Mouse (Mus musculus): ENCODE results near the gene Cds1. TPM values are rescaled to one million over a fixed set of nuclear protein-coding genes. Genes with fewer than 3 reads are reported as not detected.

The Cds1 gene
- polyA plus RNA-seq, 2 experiments, result 0.23 to 0.29 TPM

DNA sequence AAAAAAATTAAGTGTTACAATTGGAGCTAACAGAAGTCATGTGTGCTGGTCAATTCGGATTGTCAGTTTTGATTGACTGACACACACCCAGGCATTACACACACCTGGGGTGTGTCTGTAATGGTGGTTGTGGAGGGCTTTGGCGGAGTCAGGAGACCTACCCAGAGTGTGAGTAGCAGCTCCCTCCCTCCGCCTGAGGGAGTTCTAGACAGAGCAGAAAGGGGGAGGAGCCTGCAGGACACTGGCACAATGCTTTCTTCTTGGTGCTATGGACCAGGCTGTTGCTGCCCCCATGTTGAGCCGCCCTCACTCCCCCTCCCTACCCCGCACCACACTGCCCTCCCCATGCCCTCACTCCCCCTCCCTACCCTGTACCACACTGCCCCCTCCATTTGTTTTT, 25.6 kb downstream of the Cds1 start:
- Histone ChIP-seq H3K4me3 (ENCODE audit: insufficient read depth in 1 of 2, low read depth in 2 of 2, low read length in 2 of 2) (no peak overlapping the region), H3K4me1 (replicated peaks; ENCODE audit: control insufficient read depth in 2 of 2, insufficient read depth in 2 of 2, low read length in 1 of 2) (no peaks in the 10 kb centered on the region), H3K4me2 (ENCODE audit: low read depth) (no peak overlapping the region), H3K9me3 (ENCODE audit: control insufficient read depth, low read length) (no peaks in the 10 kb centered on the region), H3K27me3 (ENCODE audit: control insufficient read depth, insufficient read depth, low read length) (no peaks in the 10 kb centered on the region), H3K27ac (no peak overlapping the region), H3K9ac (replicated peaks) (no peak overlapping the region), H3K36me3 (replicated peaks; ENCODE audit: control insufficient read depth, insufficient read depth, low read depth) (no peaks in the 10 kb centered on the region)
- WGBS (ENCODE audit: insufficient replicate concordance), result 70% methylated on average over 5 of the region's 5 CpGs
- ATAC-seq (ENCODE audit: insufficient read depth) (no peak), DNase-seq (ENCODE audit: low read depth in 3 of 3, low spot score in 3 of 3) (no peak)
- no peak for TF ChIP-seq EP300 (IDR thresholded peaks at IDR 0.05; ENCODE audit: low read depth)
- TF ChIP-seq CTCF (IDR thresholded peaks at IDR 0.05; ENCODE audit: low read depth), result no peak

- no peak for ATAC-seq (ENCODE audit: insufficient read depth)
- H3K4me3 ChIP-seq (ENCODE audit: insufficient read depth in 1 of 2, low read depth in 2 of 2, low read length in 2 of 2), result no peak overlapping the region
- no peak overlapping the region for H3K27ac ChIP-seq
- no peaks in the 10 kb centered on the region for H3K9me3 ChIP-seq (ENCODE audit: control insufficient read depth, low read length)
- no peak overlapping the region for H3K4me2 ChIP-seq (ENCODE audit: low read depth)
- TF ChIP-seq CTCF (IDR thresholded peaks at IDR 0.05; ENCODE audit: low read depth) (no peak), EP300 (IDR thresholded peaks at IDR 0.05; ENCODE audit: low read depth) (no peak)
- no peaks in the 10 kb centered on the region for H3K27me3 ChIP-seq (ENCODE audit: control insufficient read depth, insufficient read depth, low read length)
- no peaks in the 10 kb centered on the region for H3K4me1 ChIP-seq (replicated peaks; ENCODE audit: control insufficient read depth in 2 of 2, insufficient read depth in 2 of 2, low read length in 1 of 2)
- DNase-seq (ENCODE audit: low read depth in 3 of 3, low spot score in 3 of 3), result no peak
- H3K9ac ChIP-seq (replicated peaks), result no peak overlapping the region
- WGBS (ENCODE audit: insufficient replicate concordance), result 32% methylated on average over 4 of the region's 4 CpGs
- H3K36me3 ChIP-seq (replicated peaks; ENCODE audit: control insufficient read depth, insufficient read depth, low read depth), result no peaks in the 10 kb centered on the region
These were observed 27.7 kb downstream of the Cds1 start for GRCm38 (mm10) chr5:101792665-101793064.

DNA sequence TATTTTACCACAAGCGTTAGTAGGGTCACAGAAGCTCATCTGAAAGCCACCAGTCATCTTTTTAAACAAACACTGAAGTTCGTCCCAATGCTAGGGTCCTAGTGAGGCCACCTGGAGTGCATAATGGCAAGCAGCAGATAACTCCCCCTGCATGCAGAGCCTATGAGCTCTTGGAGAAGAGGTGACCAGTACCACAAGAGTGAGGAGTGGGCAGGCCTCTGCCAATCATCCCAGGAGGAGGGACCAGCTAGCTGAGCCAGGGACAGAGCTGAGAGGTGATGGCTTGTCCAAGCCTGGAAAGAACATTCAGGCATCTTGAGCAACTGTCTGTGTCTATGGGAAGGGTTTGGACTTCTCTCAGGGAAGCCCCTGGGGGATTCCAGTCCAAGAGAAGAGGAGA, 37.0 kb downstream of the Cds1 start:
- H3K27ac ChIP-seq, result no peak overlapping the region
- H3K9me3 ChIP-seq (ENCODE audit: control insufficient read depth, low read length), result no peaks in the 10 kb centered on the region
- no peak for DNase-seq (ENCODE audit: low read depth in 3 of 3, low spot score in 3 of 3)
- no peak for ATAC-seq (ENCODE audit: insufficient read depth)
- H3K36me3 ChIP-seq (replicated peaks; ENCODE audit: control insufficient read depth, insufficient read depth, low read depth), result no peaks in the 10 kb centered on the region
- H3K4me3 ChIP-seq (ENCODE audit: insufficient read depth in 1 of 2, low read depth in 2 of 2, low read length in 2 of 2), result no peak overlapping the region
- H3K9ac ChIP-seq (replicated peaks), result no peak overlapping the region
- 41% methylated on average over 2 of the region's 2 CpGs for WGBS (ENCODE audit: insufficient replicate concordance)
- TF ChIP-seq CTCF (IDR thresholded peaks at IDR 0.05; ENCODE audit: low read depth) (no peak), EP300 (IDR thresholded peaks at IDR 0.05; ENCODE audit: low read depth) (no peak)
- H3K27me3 ChIP-seq (ENCODE audit: control insufficient read depth, insufficient read depth, low read length), result no peaks in the 10 kb centered on the region
- no peaks in the 10 kb centered on the region for H3K4me1 ChIP-seq (replicated peaks; ENCODE audit: control insufficient read depth in 2 of 2, insufficient read depth in 2 of 2, low read length in 1 of 2)
- H3K4me2 ChIP-seq (ENCODE audit: low read depth), result no peak overlapping the region

GRCm38 (mm10) chr5:101802358-101803022, 37.6 kb downstream of the Cds1 start:
- H3K4me2 ChIP-seq (ENCODE audit: low read depth), result no peak overlapping the region
- no peak overlapping the region for H3K27ac ChIP-seq
- no peak for TF ChIP-seq EP300 (IDR thresholded peaks at IDR 0.05; ENCODE audit: low read depth)
- TF ChIP-seq CTCF (IDR thresholded peaks at IDR 0.05; ENCODE audit: low read depth), result no peak
- ATAC-seq (ENCODE audit: insufficient read depth), result no peak
- no peak for DNase-seq (ENCODE audit: low read depth in 3 of 3, low spot score in 3 of 3)
- H3K4me1 ChIP-seq (replicated peaks; ENCODE audit: control insufficient read depth in 2 of 2, insufficient read depth in 2 of 2, low read length in 1 of 2), result no peaks in the 10 kb centered on the region
- 52% methylated on average over 9 of the region's 9 CpGs for WGBS (ENCODE audit: insufficient replicate concordance)
- H3K9me3 ChIP-seq (ENCODE audit: control insufficient read depth, low read length), result no peaks in the 10 kb centered on the region
- H3K4me3 ChIP-seq (ENCODE audit: insufficient read depth in 1 of 2, low read depth in 2 of 2, low read length in 2 of 2), result no peak overlapping the region
- no peak overlapping the region for H3K9ac ChIP-seq (replicated peaks)
- no peaks in the 10 kb centered on the region for H3K36me3 ChIP-seq (replicated peaks; ENCODE audit: control insufficient read depth, insufficient read depth, low read depth)
- no peaks in the 10 kb centered on the region for H3K27me3 ChIP-seq (ENCODE audit: control insufficient read depth, insufficient read depth, low read length)

- Histone ChIP-seq H3K4me1 (replicated peaks; ENCODE audit: control insufficient read depth in 2 of 2, insufficient read depth in 2 of 2, low read length in 1 of 2) (no peaks in the 10 kb centered on the region), H3K9ac (replicated peaks) (no peak overlapping the region), H3K27me3 (ENCODE audit: control insufficient read depth, insufficient read depth, low read length) (no peaks in the 10 kb centered on the region), H3K27ac (no peak overlapping the region), H3K4me3 (ENCODE audit: insufficient read depth in 1 of 2, low read depth in 2 of 2, low read length in 2 of 2) (no peak overlapping the region), H3K36me3 (replicated peaks; ENCODE audit: control insufficient read depth, insufficient read depth, low read depth) (no peaks in the 10 kb centered on the region), H3K9me3 (ENCODE audit: control insufficient read depth, low read length) (no peaks in the 10 kb centered on the region), H3K4me2 (ENCODE audit: low read depth) (no peak overlapping the region)
- TF ChIP-seq CTCF (IDR thresholded peaks at IDR 0.05; ENCODE audit: low read depth) (peak; percentile 23; the same call in 1 of the 2 replicates), EP300 (IDR thresholded peaks at IDR 0.05; ENCODE audit: low read depth) (no peak)
- 62% methylated on average over 6 of the region's 6 CpGs for WGBS (ENCODE audit: insufficient replicate concordance)
- ATAC-seq (ENCODE audit: insufficient read depth) (no peak), DNase-seq (ENCODE audit: low read depth in 3 of 3, low spot score in 3 of 3) (no peak)
These were observed 46.6 kb downstream of the Cds1 start for GRCm38 (mm10) chr5:101811296-101812169.

Measured in liver, embryonic 14.5 days (tissue).